Mouse (Mus musculus): ENCODE data around the gene Edem2. TPM values are rescaled to one million over a fixed set of nuclear protein-coding genes. Genes with fewer than 3 reads are reported as not detected.
"Not testable (repeated sequence)": the region's sequence is repeated elsewhere in the genome, so short reads cannot be mapped to it uniquely, and the experiment has no call there.

Gene Edem2
- total RNA-seq, 2 experiments from 2014 or later: 11.1 to 12.3 TPM

- no peak for DNase-seq
- intact Hi-C loops (cut with DNase I): no loop called here
These were observed 7.7 kb upstream of the Edem2 start for GRCm38 (mm10) chr2:155736936-155737335.

- DNase-seq; intact Hi-C loops (cut with DNase I): not testable (repeated sequence)
These were observed 6.5 kb upstream of the Edem2 start, which contains the start of gene Gm17581 for GRCm38 (mm10) chr2:155735766-155736165. Gene Gm17581, minus strand, starts transcription at chr2:155735866.

GRCm38 (mm10) chr2:155735080-155735479 lies 5.8 kb upstream of the Edem2 start:
- intact Hi-C loops (cut with DNase I): no loop called here
- peak; percentile 12 to 18 for DNase-seq

DNA sequence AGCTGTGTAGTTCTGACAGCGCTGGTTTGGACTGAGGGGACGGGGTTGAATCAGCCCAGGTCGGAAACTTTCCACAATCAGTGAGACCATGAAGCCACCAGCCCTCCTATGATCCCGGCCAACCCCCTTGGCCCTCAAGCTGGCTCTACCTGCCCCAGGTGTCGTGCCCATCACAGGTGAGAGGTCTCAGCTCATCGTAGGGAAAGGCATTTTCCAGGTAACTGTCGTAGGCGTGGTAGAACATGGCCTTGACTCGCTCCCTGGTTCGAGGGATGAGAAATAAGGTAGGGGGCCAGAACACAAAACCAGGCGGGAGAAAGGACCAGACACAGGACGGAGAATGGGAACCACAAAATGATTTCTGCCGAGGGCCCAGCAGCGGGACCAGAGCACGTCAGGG lies 533 bp downstream of the Edem2 start:
- intact Hi-C loops (cut with DNase I): no loop called here
- no peak for DNase-seq

GRCm38 (mm10) chr2:155727764-155728395 lies 1.4 kb downstream of the Edem2 start:
- intact Hi-C loops (cut with DNase I): no loop called here
- no peak for DNase-seq

DNA sequence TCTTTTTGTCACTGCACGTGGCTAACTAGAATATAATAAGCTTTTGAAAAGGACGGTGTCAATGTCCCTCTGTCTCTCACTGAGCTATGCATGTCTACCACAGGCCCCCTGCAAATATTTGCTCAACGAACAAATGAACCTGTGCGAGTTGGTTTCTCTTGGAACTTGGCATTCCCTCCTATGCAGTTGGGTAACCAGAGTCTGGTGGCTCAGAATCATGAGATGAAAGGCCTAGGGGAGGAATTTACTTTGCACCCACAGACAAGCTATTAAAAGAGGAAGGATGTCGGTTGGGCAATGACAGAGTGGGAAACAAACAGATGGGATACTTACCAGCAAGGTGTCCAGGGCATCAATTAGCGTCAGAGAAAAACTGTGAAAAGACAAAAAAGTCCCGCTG lies 3.0 kb downstream of the Edem2 start:
- no peak for DNase-seq
- intact Hi-C loops (cut with DNase I): no loop called here

DNA sequence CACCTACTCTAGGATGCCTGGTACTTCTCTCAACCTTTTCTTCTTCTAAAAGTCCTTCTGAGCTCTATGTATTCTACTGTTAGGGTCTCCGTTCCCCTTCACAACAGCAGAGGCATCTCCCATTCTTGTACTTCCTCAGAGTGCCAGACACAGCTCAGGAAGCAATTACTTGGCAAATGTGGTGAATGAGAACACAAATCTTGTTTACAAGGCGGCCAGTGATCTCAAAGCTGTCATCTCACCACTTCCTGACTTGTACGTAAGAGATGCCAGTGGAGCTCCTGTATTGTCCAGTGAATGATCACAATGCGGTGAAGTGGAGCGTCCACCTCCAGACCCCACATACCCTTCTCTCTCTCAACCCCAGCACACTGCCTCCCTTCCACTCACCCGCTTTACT lies 4.7 kb downstream of the Edem2 start:
- intact Hi-C loops (cut with DNase I): no loop called here

GRCm38 (mm10) chr2:155724036-155724435 lies 5.2 kb downstream of the Edem2 start:
- no peak for DNase-seq
- intact Hi-C loops (cut with DNase I): no loop called here

More for the DNA sequence above, 4.7 kb downstream of the Edem2 start:
- no peak for DNase-seq

- intact Hi-C loops (cut with DNase I): no loop called here
- no peak for DNase-seq
These were observed 8.7 kb downstream of the Edem2 start for GRCm38 (mm10) chr2:155720585-155720984.

GRCm38 (mm10) chr2:155717082-155717990 lies 11.9 kb downstream of the Edem2 start:
- DNase-seq: peak; percentile 9 to 13

DNA sequence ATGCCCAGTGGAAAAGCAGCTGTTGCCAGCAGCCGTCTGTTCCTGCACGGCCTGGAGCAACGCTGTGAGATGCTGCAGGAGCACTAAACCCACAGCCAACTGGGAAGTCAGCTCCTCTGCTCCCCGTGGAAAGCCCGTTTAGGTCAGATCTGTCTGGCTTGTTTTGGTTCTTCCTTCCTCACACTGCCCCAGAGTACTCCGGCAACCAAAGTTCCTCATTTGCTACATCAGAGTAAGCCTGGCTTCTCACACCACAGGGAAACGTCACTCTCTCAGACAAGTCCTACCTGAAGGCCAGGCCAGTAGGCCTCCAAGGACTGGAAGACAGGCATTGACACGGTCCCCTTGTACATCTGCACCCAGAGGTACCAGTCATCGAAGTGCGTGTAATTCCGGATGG lies 18.7 kb downstream of the Edem2 start:
- intact Hi-C loops (cut with DNase I): no loop called here
- no peak for DNase-seq

More at GRCm38 (mm10) chr2:155717082-155717990, 11.9 kb downstream of the Edem2 start:
- intact Hi-C loops (cut with DNase I): no loop called here

DNA sequence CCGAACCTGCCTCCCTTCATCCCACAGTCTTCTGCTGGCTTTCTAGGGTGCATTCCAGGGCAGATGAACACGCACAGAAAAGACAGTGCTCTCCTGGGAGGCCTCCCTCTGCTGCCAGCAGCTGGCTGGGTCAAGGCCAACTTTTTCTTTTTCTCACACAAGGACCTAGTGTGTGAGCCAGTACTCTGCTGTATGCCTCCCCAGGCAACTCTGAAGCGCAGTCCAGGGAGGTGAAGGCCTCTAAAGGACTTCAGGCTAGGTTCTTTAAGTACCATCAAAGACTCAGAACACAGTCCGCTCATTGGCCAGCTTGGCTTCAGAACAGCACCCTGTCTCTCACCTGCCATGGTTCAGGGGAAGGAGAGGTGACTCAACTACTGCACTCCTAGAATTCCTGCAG lies 22.0 kb downstream of the Edem2 start:
- intact Hi-C loops (cut with DNase I): no loop called here
- peak; percentile 60 to 66 for DNase-seq

DNA sequence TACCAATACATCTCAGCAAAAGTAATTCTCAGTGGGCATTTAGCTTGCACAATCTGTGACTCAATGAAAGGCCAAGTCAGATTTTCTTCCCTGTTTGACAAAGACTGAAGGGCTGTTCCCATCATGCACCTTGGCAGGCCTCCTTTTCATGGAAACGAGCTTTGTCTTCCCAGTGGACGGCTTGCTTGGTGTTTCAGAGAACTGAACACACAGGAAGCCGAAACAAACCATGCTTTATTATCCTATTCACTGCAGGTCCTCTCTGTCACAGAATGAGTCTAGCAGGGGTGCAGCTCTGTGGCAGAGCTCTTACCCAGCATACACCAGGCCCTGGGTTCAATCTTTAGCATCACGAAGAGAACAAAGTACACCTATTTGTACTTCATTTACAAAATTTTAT lies 25.6 kb downstream of the Edem2 start:
- DNase-seq: no peak
- intact Hi-C loops (cut with DNase I): no loop called here

- DNase-seq: no peak
- intact Hi-C loops (cut with DNase I): no loop called here
These were observed 27.8 kb downstream of the Edem2 start for GRCm38 (mm10) chr2:155701399-155701919.

DNA sequence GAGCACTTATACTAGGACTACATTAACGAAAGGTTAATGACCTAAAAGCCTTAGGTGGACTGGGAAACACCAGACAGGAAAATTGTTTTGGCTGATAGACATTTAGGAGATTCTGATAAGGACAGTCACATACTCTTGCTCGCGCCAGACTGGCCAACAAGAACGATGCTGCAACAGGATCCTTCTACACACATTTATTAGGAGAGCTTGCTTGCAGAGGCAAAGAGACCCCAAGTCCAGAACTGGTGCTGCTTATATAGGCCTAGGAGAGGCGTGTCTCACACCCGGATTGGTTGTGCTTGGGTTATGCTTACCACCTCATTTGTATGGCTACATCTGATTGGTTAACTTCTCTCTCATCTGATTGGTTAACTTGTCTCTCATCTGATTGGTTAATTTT lies 30.8 kb downstream of the Edem2 start:
- intact Hi-C loops (cut with DNase I): loop anchor here (5.0 kb wide), 1 partner anchor 114 kb away; no protein-coding TSS in a partner anchor
- not testable (repeated sequence) for DNase-seq

DNA sequence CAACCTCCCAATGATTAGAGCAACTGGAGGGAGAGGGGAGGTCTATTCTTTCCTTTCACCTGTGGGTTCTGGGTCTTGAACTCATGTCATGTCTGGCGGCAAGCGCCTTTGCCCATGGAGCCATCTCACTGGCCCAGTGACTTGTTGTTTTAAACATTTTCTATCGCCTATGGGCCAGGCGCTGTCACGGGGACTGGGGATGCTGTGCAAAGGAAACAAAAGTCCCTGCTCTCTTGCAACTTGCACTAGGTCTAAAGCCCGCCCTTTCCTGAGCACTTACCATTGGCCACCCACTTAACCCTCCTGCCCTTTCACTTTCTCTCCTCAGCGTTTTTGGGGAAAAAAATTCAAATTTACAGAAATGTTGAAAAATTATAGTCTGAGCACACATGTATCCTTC lies 32.4 kb downstream of the Edem2 start:
- DNase-seq: no peak
- intact Hi-C loops (cut with DNase I): loop anchor here (1.0 to 5.0 kb wide), 2 partner anchors 68 to 115 kb away; no protein-coding TSS in a partner anchor

DNA sequence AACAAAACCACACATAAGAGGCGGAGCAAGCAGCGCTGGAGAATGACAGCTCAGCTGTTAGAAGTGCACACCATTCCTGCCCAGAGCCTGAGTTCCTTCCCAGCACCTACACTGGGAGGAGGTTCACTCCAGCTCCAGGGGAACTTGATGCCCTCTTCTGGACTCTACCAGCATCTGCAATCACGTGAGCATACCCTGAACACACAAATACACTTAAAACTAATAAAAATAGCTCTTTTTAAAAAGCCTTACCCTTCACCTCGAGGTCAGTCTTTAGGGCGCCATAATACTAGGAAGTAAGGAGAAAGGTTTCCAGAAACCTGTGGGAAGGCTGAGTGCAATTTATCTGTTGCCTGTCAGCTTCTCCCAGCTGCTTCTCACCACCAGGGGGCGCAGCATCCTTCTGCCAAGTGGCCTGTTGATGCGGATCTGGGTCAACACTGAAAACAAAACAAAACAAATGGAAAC lies 33.1 kb downstream of the Edem2 start:
- peak; percentile 88 to 94 for DNase-seq
- intact Hi-C loops (cut with DNase I): loop anchor here (1.0 to 5.0 kb wide), 2 partner anchors 69 to 116 kb away; no protein-coding TSS in a partner anchor

DNA sequence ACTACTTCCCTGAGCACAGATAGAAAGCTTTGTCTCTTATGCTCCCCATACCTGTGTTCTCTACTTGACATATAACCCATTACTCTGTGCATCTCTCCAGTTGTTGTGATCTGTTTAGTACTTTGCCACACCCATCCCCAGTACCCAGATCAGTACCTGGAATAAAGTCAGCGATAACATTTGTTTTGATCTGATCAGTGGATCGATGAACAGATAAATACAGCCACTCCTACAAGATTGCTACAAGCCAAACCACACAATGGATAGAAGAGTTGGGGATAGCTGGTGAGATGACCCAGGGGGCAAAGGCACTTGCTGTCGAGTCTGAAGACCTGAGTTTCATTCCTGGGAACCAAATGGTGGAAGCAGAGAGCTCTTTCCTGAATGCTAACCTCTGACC lies 34.0 kb downstream of the Edem2 start:
- no peak for DNase-seq
- intact Hi-C loops (cut with DNase I): loop anchor here (5.0 kb wide), 1 partner anchor 117 kb away; no protein-coding TSS in a partner anchor

DNA sequence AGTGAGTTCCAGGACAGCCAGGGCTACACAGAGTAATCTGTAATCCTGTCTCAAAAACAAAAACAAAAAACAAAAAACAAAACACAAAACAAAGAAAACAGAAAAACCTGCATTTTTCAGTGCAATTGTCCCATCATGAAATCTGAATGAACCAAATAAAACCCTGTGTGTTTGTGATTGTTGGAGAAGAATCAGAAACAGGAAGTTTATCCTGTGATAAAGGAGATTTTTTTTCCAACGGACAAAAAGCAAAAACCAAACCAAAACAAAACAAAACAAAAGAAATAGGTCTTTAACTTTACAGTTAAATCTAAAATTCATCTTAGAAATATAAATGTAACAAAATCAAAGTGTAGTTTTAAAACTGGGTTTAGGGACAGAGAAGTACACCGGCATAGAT lies 34.7 kb downstream of the Edem2 start:
- intact Hi-C loops (cut with DNase I): no loop called here

DNA sequence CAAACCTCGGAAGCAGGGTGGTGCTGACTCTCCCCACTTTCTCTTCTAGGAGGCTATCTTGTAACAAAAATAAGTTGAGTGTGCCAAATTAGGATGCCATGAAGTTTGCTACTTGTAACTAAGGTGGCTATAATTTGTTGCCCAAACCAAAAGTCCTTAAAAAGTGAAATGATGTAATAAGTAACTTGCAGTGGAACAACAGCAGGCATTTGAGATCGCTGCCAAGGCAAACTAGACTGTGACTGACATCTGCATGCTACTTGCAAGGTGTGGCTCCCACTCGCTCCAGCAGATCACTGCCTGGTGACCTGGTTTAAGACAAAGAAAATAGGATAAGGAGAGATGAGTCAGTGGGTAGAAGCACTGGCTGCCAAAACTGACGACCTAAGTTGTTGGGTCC lies 36.1 kb downstream of the Edem2 start:
- intact Hi-C loops (cut with DNase I): no loop called here
- no peak for DNase-seq

More for the DNA sequence above, 34.7 kb downstream of the Edem2 start:
- no peak for DNase-seq
